Mouse (Mus musculus) CD8-positive naive resting alpha-beta T cell, adult 2 months (primary cell): ENCODE results near the gene Lin28b.
"Not testable (repeated sequence)": the region's sequence is repeated elsewhere in the genome, so short reads cannot be mapped to it uniquely, and the experiment has no call there.

ENCODE experiments used
- DNase-seq, 2 experiments: peaks; one replicate each; pipeline ENCODE4 v3.0.0; 2022; ENCODE audit warnings: low read depth in 2 of 2, low spot score in 2 of 2

Lin28b gene

DNA sequence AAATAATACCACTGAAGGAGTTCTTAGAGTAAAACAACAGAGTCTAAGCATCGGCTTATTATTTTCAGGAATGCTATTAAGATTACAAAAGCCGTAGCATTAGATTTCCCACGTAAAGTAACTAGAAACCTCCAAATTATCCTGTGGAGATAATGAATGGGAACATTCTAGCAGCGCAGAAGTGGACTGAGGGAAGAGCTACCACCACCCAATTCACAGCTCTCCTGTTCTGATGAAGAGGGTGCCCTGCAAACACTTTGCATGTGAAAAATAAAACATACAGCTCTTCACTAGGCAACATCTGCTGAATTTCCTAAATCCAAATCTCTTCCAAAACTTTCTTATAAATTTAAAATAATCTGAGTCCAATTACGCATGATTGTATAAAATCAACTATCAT is 74.1 kb downstream of the Lin28b start:
- DNase-seq = no peak

DNA sequence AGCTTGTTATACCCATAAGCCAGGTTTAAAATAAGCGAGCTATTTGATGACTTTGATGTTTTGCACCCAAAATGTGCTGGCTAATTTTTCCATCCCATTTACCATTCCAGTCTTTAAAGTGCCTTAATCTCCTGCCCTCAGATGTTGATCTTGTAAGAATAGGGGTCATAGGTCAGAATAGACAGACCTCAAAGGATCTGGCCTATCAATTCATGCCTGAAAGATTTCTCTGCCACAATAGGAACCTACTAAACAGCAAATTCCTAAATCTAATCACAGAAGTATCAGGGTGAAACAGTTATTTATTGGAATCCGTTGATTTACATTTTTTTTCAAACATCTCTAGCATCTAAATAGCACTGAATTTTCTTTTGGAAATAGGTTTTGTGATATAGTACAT is 74.5 kb downstream of the Lin28b start:
- DNase-seq = no peak

DNA sequence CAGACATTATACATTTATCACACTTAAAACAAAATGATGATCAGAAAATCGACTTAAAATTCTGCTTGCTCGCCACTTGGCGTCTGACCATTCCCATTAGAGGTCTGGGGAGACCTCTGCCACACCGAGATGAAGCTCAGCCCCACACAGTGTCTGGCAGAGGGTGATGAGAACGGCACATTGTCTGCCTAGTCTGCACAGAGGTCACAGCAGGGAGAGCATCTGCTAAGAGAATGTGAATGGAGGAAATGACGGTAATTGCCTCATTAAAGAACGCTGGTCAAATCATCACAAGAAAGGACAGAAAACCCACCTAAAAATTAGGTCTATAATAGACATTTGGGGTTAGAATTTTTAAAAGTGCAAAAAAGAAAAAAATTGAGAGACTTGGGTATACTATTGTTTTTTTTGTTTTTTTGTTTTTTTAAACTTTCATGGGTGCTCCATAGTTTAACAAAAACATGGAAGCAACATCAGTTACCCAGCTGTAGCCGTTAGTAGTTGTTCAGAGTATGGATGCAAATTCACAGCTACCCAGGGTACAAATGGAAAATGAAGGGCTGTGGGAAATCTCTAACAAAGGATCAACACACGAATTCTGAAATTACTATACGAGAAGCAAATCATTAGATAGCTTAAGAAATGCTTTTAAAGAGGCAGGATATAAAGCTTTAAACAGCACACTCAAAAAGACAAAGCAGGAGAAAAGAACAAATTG is 75.4 kb downstream of the Lin28b start:
- no peak for DNase-seq

DNA sequence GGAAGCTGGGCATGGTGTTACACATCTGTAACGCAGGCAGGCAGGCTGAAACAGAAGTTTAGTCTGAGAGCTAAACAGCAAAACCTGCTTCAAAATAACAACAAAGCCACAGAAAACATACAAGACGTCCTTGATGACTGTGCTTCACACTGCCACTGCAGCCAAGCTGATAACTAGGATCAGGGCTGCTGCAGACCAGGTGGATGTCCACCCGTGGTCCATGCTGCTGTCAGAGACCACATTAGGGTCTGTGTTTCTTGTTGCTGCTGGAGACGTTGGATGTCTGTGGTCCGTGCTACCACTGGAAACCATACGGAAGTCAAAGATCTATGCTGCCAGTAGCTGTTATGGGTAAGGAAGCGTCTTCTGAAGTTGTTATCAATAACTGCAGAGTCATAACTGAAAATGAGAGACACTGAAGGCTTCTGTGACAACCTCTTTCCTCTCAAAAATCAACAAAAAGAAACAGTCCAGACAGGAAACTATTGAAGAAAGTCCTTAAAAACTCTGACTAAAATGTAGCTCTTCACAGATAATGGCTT is 86.4 kb downstream of the Lin28b start:
- no peak for DNase-seq

DNA sequence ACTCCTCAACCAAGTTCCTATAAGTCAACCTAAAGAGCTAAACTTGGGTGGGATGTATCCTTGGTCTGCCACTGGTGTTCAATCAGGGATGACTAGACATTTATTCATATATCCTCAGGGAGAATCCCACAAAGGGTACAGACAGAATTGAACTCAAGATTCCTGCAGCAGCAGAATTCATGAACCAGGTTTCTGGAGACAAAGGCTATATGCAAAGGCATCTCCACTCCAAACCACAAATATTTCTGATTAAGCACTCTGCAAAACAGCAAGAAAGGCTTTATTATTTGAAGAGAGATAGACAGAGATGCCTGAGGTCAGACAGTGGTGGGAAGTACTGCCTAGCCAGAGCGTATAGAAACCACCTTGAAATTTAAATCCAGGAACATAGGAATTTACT is 88.0 kb downstream of the Lin28b start:
- DNase-seq = no peak

DNA sequence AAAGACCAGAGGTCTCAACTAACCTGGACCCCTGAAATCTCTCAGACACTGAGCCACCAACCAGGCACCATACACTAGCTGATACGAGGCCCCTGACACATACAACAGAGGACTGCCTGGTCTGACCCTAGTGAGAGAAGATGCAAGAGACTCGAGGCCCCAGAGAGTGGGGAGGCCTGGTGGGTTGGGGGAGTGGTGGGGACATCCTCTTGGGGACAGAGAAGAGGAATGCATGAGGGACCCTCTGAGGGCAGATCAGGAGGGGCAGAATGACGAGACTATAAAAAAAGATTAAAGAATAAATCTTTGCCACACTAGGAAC is 103.6 kb downstream of the Lin28b start:
- no peak for DNase-seq

DNA sequence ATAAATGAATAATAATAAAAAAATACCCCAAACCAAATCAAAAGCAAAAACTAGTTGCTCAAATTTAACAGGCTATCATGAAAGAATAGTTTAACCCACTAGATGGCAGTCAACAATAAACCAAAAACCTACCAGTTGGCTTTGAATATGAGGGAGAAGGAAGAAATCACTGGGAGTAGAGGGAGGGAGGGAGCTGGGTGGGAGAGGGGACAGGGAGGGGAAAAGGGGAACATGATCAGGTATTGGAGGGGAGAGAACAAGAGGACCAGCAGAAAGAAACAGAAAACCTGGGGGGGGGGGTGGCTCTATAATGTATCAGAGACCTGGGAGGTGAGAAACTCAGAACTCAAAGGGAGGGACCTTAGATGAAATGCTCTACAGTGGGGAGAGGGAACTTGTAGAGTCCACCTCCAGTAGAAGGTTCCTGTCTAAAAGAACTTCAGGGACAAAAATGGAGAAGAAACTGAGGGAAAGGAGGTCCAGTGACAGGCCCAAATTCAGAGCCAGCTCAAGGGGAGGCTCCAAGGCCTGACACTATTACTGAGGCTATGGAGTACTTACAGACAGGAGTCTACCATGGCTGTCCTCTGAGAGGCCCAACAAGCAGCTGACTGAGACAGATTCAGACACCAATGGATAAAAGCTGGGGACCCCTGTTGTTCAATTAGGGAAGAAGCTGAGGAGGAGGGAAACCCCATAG is 104.1 kb downstream of the Lin28b start:
- no peak for DNase-seq

DNA sequence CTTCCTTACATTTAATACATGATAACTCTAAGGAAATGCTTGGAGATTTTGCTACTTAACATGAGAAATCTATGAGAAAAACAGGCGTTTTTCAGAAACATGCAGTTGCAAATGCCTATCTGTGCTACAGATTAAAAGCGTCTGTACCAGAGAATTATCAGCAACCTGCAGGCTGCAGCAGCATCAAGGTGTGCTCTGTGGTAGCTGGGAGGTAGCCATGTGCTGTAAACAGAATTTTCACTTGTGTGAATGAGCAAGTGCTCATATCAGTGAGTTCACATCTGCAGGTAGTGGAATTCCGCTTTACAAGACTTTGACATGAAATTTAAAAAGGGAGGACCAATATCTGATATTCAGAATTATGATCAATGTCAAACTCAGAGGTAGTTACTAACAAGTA is 107.9 kb downstream of the Lin28b start:
- DNase-seq = no peak

DNA sequence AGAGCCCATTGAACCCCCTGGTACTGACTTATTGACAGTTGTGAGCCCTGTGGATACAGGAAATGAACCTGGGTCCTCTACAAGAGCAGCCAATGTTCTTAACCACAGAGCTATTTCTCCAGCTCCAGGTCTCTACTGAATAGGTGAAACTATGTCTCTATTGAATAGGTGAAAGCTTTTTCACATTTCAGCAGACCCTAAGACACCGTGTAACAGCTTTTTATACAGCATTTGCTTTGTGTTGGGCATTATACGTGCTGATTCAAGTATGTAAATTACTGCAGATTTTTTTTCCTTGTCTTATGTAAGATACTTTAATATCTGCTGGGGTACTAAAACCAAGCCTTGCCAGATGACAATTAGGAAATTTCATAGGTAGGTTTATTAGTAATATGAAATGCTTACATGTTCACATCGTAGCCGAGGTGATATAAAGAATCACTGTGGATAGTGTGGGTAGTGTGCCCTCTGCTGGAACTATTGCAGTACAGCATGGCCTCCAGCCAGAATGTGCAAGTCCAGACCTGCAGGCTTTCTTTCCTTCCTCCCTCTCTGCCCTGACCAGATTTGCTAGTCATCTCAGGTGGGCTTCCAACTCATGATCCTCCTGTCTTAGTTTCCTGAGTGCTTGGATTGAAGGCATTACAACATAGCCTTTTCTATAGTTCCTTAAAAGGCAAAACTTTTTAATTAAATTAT is 113.1 kb downstream of the Lin28b start:
- no peak for DNase-seq

DNA sequence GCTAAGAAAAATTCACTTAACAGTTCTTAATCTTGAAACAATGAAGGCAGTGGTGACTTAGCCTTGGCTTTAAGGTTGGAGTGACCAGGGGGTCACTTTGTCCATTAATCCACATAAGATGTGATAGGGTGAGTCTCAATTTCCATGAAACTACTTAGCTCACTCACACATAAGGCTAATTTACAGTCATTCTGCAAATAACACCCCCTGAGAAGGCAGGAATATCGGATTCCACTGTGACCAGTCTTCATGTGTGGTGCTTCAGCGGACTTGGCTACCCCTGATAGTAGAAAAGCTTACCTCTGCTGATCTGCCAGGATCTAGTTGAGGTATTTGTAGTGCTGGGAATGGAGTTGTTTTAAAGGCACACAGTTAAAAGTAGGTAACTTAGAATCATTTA is 115.7 kb downstream of the Lin28b start:
- DNase-seq = no peak

DNA sequence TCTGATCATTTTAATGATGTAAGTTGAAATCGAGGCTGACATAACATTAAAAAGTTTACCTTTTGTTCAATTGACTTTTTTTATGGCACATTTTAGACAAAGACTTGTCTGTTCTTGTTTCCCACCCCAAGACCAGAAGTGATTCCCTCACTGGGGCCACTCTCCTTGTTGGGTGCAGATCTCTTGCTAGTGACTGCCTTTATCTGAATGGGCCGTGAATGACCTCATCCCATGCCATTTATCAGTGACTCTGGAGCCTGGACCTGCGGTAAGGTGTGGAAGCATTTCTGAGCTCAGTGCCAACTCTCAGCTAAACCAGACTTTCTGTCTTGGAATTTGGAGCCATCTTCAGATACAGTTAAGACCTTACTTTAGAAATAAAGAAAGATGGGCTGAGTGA is 116.6 kb downstream of the Lin28b start:
- DNase-seq = no peak

DNA sequence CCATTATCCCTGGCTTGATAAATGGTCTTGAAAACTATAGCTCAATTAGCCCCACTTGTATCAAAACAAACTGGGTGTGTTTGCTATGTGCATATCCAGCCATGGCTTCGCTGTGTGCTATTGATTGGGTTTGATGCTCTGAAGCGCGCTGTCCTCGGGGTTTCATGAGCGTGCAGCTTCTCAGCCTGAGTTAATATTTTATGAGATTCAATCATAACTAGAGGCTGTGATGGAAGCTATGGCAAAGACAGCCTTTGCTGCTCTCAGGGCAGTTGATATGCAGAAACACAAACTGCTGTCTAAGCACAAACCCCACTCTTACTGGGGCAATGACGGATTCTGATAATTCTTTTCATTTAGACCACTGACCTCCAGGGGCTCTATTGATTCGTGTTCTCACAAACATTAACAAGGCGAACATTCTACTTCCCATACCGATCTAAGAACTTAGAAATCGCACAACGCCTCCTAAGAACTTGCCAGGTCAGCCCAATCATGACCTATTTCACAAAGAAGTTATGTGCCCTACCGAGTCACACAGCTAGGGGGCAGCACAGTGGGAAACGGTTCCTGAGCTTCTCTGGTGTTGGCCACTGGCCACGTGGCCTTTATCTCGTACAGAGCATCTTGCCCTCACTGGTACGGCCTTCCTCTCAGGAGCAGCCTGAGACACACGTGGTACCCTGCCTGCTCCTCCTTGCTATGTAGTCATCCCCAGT is 119.0 kb downstream of the Lin28b start:
- DNase-seq = no peak

DNA sequence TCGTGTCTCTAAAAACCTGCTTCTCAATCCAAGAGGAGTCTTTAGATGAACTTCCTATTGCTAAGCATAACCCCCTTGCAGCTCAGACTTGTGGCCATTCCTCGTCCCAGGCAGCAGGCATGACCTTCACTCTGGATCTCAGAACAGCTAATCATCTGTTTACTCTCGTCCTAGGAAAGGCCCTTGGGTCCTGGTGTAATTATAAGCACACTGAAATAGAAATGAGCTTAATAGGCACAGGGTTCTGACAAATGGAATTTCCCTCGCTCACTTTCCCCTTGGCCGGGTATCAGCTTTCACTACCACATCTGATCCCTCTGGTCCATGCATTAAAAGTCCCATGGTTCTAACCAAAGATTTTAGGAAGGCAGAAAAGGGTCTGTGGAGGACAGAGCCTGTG is 122.8 kb downstream of the Lin28b start:
- no peak for DNase-seq

DNA sequence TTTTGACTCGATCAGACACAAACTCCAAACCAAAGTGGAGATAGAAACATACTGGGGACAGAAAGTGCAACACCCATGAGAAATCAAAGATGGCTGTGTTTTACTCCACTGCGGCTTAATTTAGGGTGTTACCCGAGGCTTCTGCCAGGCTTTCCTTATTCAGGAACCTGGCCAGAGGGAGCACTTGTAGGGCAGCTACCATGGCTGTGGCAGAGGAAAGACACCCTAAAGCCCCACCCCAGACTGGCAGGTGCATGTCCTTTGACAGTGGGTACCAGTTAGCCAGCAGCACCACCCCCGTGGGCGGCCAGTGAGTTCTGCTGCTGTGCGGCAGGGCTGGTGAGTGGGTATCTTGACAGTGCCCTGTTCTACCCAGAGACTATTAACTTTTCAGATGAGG is 130.1 kb downstream of the Lin28b start:
- no peak for DNase-seq

DNA sequence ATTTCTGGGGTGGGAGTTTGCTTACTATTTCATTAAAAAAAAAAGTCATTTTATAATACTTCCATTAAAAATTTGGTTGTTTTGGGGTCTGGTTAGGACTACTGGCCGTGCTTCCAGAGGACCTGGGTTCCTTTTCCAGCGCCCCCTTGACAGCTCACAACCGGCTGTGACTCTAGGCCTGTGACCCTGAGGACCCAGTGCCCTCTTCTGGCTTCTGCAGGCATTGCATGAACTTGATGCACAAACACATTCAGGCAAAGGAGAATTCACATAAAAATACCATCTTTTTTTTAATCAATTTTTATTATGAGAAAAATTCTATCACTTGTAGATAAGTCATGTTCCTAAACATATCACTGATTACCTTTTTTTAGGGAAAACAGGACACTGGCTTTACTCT is 138.1 kb downstream of the Lin28b start:
- not testable (repeated sequence) for DNase-seq

DNA sequence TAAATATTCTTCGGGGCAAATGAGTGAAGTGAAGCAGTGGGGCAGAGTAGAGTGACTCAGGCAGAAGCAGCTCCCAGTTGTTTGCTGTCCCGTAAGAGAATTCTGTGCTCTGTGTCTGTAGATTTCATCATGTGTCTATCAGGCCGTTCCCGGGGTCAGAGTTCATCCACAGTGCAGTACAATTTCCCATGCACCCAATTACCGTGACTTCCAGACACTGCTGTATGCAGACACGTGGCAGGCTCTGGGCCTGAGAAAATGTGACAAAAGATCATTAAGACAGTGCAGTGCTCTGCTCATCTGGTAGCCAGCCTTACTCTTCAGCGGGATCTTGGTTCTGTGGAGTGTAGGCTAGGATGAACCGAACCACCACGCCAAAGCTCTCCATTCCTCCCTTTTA is 141.0 kb downstream of the Lin28b start:
- no peak for DNase-seq

DNA sequence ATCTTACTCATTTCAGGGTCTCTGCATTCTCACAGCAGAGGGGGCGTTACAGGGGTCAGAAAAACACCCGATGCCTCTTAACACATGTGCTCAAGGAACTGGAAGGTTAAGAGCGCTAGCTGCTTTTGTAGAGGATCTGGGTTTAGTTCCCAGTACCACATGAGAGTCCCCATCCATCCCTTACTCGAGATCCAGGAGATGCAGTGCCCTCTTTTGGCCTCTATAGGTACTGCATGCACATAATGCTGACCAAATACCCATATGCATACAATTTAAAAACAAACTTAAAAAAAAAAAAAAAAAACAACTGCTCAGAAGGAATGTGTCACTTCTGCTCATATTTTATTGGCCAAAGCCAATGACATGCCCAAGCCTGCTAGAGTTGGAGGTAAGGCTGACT is 141.8 kb downstream of the Lin28b start:
- no peak for DNase-seq

DNA sequence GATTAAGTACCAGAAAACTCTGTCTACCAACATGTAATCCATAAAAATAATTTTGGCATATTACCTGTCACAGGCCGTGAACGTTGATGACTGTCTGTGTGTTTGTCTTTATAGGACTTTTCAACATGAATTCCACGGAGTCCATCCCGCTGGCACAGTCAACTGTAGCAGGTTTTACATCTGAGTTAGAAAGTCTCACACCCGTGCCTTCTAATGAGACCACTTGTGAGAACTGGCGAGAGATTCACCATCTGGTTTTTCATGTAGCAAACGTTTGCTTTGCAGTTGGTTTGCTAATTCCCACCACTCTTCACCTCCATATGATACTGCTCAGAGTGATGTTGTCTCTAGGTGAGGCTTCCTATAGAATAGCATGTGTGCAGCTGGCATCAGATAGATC is 147.1 kb downstream of the Lin28b start:
- no peak for DNase-seq

DNA sequence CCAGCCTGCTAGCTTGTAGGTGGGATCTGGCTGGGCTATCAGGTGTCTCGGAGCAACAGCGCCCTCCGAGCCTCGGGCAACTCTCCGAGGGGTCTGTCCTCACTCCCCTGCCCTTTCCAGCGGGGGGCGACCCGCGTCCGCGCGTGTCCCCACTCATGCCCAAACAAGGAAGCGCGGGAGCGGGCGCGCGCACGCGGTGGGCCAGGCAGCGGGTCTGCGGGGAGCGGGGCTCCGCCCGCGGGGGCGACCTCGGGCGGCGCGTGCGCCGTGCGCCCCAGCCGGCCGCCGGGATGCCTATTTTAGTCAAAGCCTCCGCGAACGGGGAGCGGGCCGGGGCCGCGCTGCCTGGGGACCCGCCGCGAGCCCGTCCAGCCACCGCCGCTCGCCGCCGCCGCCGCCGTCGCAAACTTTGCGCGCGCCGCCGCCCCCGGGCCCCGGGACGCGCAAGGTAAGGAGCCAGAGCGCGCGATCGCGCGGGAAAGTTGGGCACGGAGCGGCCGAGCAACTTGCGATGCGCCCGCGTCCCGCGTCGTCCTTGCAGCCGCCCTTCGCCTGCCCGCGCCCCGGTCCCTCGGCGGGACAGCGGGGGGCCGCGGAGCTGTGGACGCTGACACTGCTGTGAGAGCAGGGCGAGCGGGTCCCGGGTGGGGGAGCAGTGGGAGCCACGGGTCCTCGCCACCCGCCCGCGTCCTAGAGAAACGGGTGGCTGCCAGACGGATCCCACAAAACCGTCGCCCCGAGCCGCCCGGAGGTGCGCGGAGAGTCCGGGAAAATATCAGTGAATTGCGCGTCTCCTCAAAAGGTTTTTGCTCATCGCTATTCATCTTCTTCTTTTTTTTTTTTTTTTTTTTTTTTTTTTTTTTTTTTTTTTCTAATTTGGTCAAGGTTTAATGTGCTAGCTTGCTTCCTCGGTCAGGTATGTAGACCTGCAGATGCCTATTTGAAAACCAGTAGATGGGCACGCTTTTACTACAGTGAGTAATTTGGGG is 150.5 kb downstream of the Lin28b start, which contains the start of gene Bves:
Gene Bves, plus strand, starts transcription at position 339 of the 989 bp plus-strand sequence.
- no peak for DNase-seq

DNA sequence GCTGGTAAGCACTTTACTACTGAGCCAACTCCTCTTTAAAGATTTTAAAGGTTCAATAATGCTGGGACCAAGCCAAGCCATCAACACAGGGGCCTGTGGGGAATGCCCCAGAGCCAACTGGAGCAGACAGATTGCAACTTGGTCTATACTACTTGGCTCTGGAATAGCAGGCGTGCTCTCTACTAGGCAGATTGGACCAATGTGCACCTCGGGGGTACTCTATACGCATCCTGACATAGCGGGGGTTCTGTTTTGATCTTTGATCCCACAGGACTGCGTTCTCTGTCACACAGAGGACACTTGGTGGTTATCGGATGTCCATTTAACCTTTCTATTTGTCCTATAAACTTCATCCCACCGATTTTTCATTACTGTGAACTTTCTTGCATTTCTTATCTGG is 151.3 kb downstream of the Lin28b start:
- DNase-seq = no peak
